22 mouse cellular contexts compared by ENCODE assay signal in the genomic region with DNA sequence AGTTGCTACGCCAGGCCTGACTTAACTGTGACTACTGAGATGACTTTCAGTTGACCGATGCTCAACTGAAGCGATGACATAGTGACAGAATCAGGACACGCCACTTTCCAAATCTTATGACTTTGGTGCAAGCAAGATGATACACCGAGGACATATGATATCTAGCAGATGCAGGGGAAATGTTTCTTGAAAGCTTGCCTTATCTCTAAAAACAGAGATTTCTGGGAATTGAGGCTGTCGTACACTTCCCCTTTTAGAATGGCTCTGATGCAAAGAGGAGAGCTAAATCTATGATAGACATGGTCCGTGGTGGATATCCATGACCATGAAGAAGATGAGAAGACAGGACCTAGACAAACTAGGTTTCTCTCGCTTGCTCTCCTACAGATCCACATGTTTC.
"Had no signal": no experiment of that assay in that cellular context is flagged by ENCODE, and none has a peak within 500 bp of the region (broad histone marks: within the 10 kb centered on the region; RNA-seq: fewer than 3 reads in every experiment).

No protein-coding gene starts in this region.

- H3K4me1 ChIP-seq: liver, embryonic 15.5 days; neural tube, embryonic 15.5 days had no signal

- H3K27ac ChIP-seq: liver, embryonic 15.5 days; lung, embryonic 15.5 days; macrophage; midbrain, embryonic 10.5 days; midbrain, embryonic 12.5 days; neural tube, embryonic 13.5 days; neural tube, embryonic 15.5 days had no signal

- ATAC-seq: liver, postnatal 0 days; lung, postnatal 0 days had no signal

- H3K27me3 ChIP-seq: liver, embryonic 15.5 days; lung, embryonic 15.5 days; midbrain, embryonic 12.5 days; neural tube, embryonic 13.5 days; neural tube, embryonic 15.5 days had no signal

- H3K9me3 ChIP-seq: liver, embryonic 15.5 days; lung, embryonic 15.5 days; midbrain, embryonic 10.5 days; midbrain, embryonic 12.5 days; neural tube, embryonic 13.5 days; neural tube, embryonic 15.5 days had no signal

- H3K4me3 ChIP-seq: liver, embryonic 15.5 days; lung, embryonic 15.5 days; midbrain, embryonic 10.5 days; midbrain, embryonic 12.5 days; myocyte; neural tube, embryonic 13.5 days; neural tube, embryonic 15.5 days had no signal

- H3K9ac ChIP-seq: liver, embryonic 15.5 days; liver, postnatal 0 days; lung, embryonic 15.5 days; midbrain, embryonic 12.5 days; neural tube, embryonic 13.5 days; neural tube, embryonic 15.5 days had no signal

- H3K36me3 ChIP-seq: liver, embryonic 15.5 days; lung, embryonic 15.5 days; midbrain, embryonic 10.5 days; midbrain, embryonic 12.5 days; neural tube, embryonic 13.5 days; neural tube, embryonic 15.5 days had no signal

- DNase-seq: liver, postnatal 0 days; lung, adult 2 months; lung, postnatal 14 days; lung, postnatal 36 days; midbrain, embryonic 14.5 days; retina, postnatal 1 day; right cerebral cortex, adult 18-20 months; right cerebral cortex, postnatal 25 days; right cerebral cortex, postnatal 4 days; spleen, adult 18-20 months; thymus, adult 18-20 months; thymus, postnatal 14 days; thymus, postnatal 36 days had no signal
